Mouse (Mus musculus) ES-E14 (cell line): ENCODE measurements at regions not wholly inside any gene's neighbourhood (a gene's known extent, or its start where the extent isn't known, plus 50 kb on each side); places are given as distances from the start of the nearest gene placed in this dataset.

Experiments used
- DNase-seq: peaks from one replicate; pipeline ENCODE4 v3.0.0-alpha.2; 2013; ENCODE audit warnings: low read depth, low spot score
- H3K27ac ChIP-seq: 2 replicates; pipeline ENCODE4 v1.5.1; 2012; ENCODE audit warnings: low read depth, mild to moderate bottlenecking, low read length, moderate library complexity, mixed read lengths; ENCODE audit not compliant: poor library complexity, insufficient read depth, severe bottlenecking
- H3K36me3 ChIP-seq: 2 replicates; pipeline ENCODE4 v1.6.1; 2012; ENCODE audit warnings: mild to moderate bottlenecking, low read length, moderate library complexity, mixed read lengths; ENCODE audit not compliant: control insufficient read depth, poor library complexity, insufficient read depth, severe bottlenecking
- H3K4me1 ChIP-seq, 2 experiments: fragments of 150-350 bp in 1 of 2; sonication (generic) in 1 of 2; 2 replicates each; pipeline ENCODE4 v1.6.1; 2012; ENCODE audit warnings: low read length in 2 of 2, mild to moderate bottlenecking in 1 of 2, mixed read lengths in 1 of 2; ENCODE audit not compliant: control insufficient read depth in 2 of 2, insufficient read depth in 2 of 2, poor library complexity in 1 of 2
- H3K4me3 ChIP-seq, 2 experiments: fragments of 150-350 bp in 1 of 2; sonication (generic) in 1 of 2; 2 replicates each; pipeline ENCODE4 v1.5.1; 2012; ENCODE audit warnings: low read length in 2 of 2, low read depth in 1 of 2, mild to moderate bottlenecking in 1 of 2, mixed read lengths in 1 of 2; ENCODE audit not compliant: insufficient read depth in 1 of 2, poor library complexity in 1 of 2, severe bottlenecking in 1 of 2
- H3K9ac ChIP-seq: 2 replicates; pipeline ENCODE4 v1.6.1; 2012; ENCODE audit warnings: low read depth, mild to moderate bottlenecking, low read length, mixed read lengths; ENCODE audit not compliant: poor library complexity, insufficient read depth, severe bottlenecking
- H3K9me3 ChIP-seq: fragments of 150-350 bp; sonication (generic); 2 replicates; pipeline ENCODE4 v1.6.1; 2012; ENCODE audit warnings: low read depth, mild to moderate bottlenecking, low read length; ENCODE audit not compliant: control insufficient read depth, insufficient read depth
- CHD2 ChIP-seq: IDR thresholded peaks from 2 replicates; pipeline ENCODE4 v1.6.1; 2014; ENCODE audit warnings: mild to moderate bottlenecking, low read depth, low read length, inconsistent platforms
- HCFC1 ChIP-seq: IDR thresholded peaks from 2 replicates; pipeline ENCODE4 v1.6.1; 2012; ENCODE audit warnings: low read length, inconsistent platforms, borderline replicate concordance; ENCODE audit not compliant: insufficient read depth
- MAFK ChIP-seq: IDR thresholded peaks from 2 replicates; pipeline ENCODE4 v1.6.1; 2014; ENCODE audit warnings: mild to moderate bottlenecking, low read depth, low read length, inconsistent platforms; ENCODE audit not compliant: insufficient read depth
- ZC3H11A ChIP-seq: IDR thresholded peaks from 2 replicates; pipeline ENCODE4 v1.6.1; 2012; ENCODE audit warnings: low read depth, mild to moderate bottlenecking, inconsistent platforms, low read length, borderline replicate concordance
- ZNF384 ChIP-seq: IDR thresholded peaks from 2 replicates; pipeline ENCODE4 v1.6.1; 2012; ENCODE audit warnings: low read depth, low read length, inconsistent platforms
- in situ Hi-C, 2 experiments: fragments of 600-800 bp; cut with MboI; formaldehyde crosslinking; loops; one replicate each; pipeline ENCODE4 v1.15.1; 2025; ENCODE audit warnings: low sequenced_read_pairs in 2 of 2, inconsistent platforms in 1 of 2; ENCODE audit not compliant: unreplicated experiment in 2 of 2

- H3K4me3 ChIP-seq = no peak overlapping the region
These were observed 227.7 kb upstream of the Dab2 start for GRCm38 (mm10) chr15:6071873-6072272.

GRCm38 (mm10) chr15:6072920-6073319 is 226.7 kb upstream of the Dab2 start:
- in situ Hi-C loops = no loop called here
- Histone ChIP-seq H3K4me1 (no peaks in the 10 kb centered on the region), H3K9me3 (no peaks in the 10 kb centered on the region), H3K4me3 (no peak overlapping the region), H3K36me3 (no peaks in the 10 kb centered on the region), H3K9ac (no peak overlapping the region), H3K27ac (no peak overlapping the region)
- no peak for TF ChIP-seq ZNF384
- no peak for TF ChIP-seq ZC3H11A
- TF ChIP-seq HCFC1 = no peak
- no peak for TF ChIP-seq CHD2
- TF ChIP-seq MAFK = no peak
- no peak for DNase-seq

More at GRCm38 (mm10) chr15:6071873-6072272, 227.7 kb upstream of the Dab2 start:
- H3K4me1 ChIP-seq = no peaks in the 10 kb centered on the region
- no peaks in the 10 kb centered on the region for H3K9me3 ChIP-seq
- no peak overlapping the region for H3K27ac ChIP-seq
- no peaks in the 10 kb centered on the region for H3K36me3 ChIP-seq
- no peak for DNase-seq
- no peak overlapping the region for H3K9ac ChIP-seq
- in situ Hi-C loops = no loop called here
- TF ChIP-seq MAFK = no peak
- TF ChIP-seq ZNF384 = no peak
- no peak for TF ChIP-seq HCFC1
- no peak for TF ChIP-seq CHD2
- no peak for TF ChIP-seq ZC3H11A

- peak; percentile 96 for TF ChIP-seq ZC3H11A
- no peak for TF ChIP-seq HCFC1
- H3K36me3 ChIP-seq = no peaks in the 10 kb centered on the region
- peak; percentile 21 for DNase-seq
- H3K4me1 ChIP-seq = no peaks in the 10 kb centered on the region
- no peak overlapping the region for H3K4me3 ChIP-seq
- no peak overlapping the region for H3K27ac ChIP-seq
- in situ Hi-C loops = loop anchor here in 1 of 2 experiments (25.0 kb wide), 1 partner anchor 844 kb away; the partner anchor contains the start of gene Ptger4
- H3K9ac ChIP-seq = no peak overlapping the region
- H3K9me3 ChIP-seq = no peaks in the 10 kb centered on the region
These were observed 218.6 kb upstream of the Dab2 start for GRCm38 (mm10) chr15:6080714-6081635.

DNA sequence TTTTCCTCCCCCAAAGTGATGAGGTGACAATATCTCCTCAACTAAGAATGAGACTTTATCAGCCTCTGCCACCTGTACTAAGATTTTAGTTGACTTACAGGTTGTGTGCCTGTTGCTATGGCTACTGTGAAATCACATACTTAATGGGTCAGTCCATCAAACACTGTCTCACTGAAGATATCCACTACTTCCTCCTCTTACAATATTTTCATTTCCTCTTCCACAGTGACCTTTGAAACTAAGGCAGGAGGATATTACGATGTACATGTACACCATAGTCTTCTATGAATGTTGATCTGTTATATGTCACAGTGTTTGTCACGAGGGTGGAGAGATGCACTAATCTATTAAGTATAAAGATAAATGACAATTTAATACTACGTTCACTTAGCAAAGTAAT is 212.4 kb upstream of the Dab2 start:
- H3K9me3 ChIP-seq = no peaks in the 10 kb centered on the region
- H3K9ac ChIP-seq = no peak overlapping the region
- H3K27ac ChIP-seq = no peak overlapping the region
- no peaks in the 10 kb centered on the region for H3K4me1 ChIP-seq
- no peak for DNase-seq
- no peak overlapping the region for H3K4me3 ChIP-seq
- TF ChIP-seq ZC3H11A (no peak), CHD2 (no peak), MAFK (no peak), HCFC1 (no peak), ZNF384 (no peak)
- in situ Hi-C loops = loop anchor here in 1 of 2 experiments (25.0 kb wide), 1 partner anchor 850 kb away; the partner anchor contains the start of gene Ptger4
- H3K36me3 ChIP-seq = no peaks in the 10 kb centered on the region

- no peak overlapping the region for H3K4me3 ChIP-seq
- no peaks in the 10 kb centered on the region for H3K4me1 ChIP-seq
- no peak for DNase-seq
- no peak for TF ChIP-seq MAFK
- TF ChIP-seq ZNF384 = no peak
- no peak for TF ChIP-seq ZC3H11A
- no peak for TF ChIP-seq HCFC1
- TF ChIP-seq CHD2 = no peak
- H3K9me3 ChIP-seq = no peaks in the 10 kb centered on the region
- H3K27ac ChIP-seq = no peak overlapping the region
- no peak overlapping the region for H3K9ac ChIP-seq
- H3K36me3 ChIP-seq = no peaks in the 10 kb centered on the region
- in situ Hi-C loops = loop anchor here in 1 of 2 experiments (25.0 kb wide), 1 partner anchor 851 kb away; the partner anchor contains the start of gene Ptger4
These were observed 211.1 kb upstream of the Dab2 start for GRCm38 (mm10) chr15:6088498-6088897.
